13 mouse cellular contexts compared by ENCODE assay signal in the genomic region with DNA sequence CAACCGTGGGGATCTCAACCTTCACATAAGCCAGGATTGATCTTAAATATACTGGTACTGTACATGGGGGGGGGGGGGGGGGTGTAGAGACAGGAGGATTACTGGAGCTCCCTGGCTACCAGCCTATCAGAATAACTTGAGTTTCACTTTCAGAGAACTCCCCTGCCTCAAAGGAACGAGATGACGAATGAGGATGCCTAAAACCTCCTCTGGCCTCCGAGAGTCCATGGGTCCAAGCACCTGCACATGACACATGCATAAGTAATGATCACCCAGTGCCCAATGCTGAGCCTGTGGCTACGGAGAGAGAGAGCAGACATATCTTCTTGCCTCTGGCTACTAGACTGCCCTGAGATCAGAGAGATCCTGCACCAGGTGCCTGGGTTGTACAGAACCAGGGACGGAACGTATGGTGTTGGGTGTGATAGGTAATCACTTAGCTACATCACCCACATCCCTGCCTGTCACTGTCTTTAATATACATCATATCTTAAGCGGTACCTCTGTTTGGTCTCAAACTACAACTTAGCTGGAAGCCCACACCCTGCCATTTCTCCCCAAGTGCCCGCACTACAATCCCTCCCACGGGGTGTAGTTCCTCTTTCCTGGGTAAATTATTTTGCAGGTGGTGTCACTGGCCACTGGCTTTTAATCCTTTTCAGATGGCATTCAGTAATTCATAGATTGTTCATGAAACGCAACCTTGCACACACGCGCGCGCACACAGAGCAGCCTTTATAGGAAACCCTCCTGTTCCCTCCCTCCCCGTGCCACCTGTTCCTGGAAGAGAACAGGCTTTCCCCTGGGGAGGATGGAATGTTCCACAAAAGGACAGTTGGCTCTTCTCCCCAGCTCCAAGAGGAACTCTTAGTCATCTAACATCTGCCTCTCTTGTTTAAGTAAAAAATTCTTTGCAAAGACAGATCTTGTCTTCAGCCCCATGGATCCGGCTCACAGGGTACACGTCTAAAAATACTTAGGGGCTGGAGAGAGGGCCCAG.
A peak's percentile ranks its signal among the peaks of the same experiment; 100 is the strongest.
DNase-seq lines count a peak whose midpoint lies in the region.
"Had no signal": no experiment of that assay in that cellular context is flagged by ENCODE, and none has a peak within 500 bp of the region (broad histone marks: within the 10 kb centered on the region; RNA-seq: fewer than 3 reads in every experiment).

No protein-coding gene starts in this region.

- DNase-seq in frontal cortex, postnatal 36 days (ENCODE audit: low spot score in 2 of 2), result peak; percentile 50 to 61
- no peak for DNase-seq in frontal cortex, postnatal 10 days (ENCODE audit: low spot score in 2 of 2)
- peak; percentile 80 for DNase-seq in right cerebral cortex, adult 18-20 months
- DNase-seq in right cerebral cortex, postnatal 14 days, result no peak
- DNase-seq in cerebellum, postnatal 25 days, result peak; percentile 54 to 69
- peak; percentile 51 to 55 for DNase-seq in right cerebral cortex, postnatal 36 days (ENCODE audit: low spot score in 2 of 2)
- DNase-seq in urinary bladder, postnatal 36 days (ENCODE audit: low spot score in 2 of 2), result no peak
- DNase-seq in T-cell, adult 2 months (ENCODE audit: low spot score), result no peak
- DNase-seq: heart, postnatal 14 days; kidney, adult 18-20 months; kidney, postnatal 4 days; lung, adult 18-20 months; midbrain, embryonic 14.5 days had no signal

Comparison
In these comparisons a context has a peak if more than half of its experiments do, and no peak if none do; other contexts are left out.
1. DNase-seq: peak in frontal cortex, postnatal 36 days (2 of 2), right cerebral cortex, adult 18-20 months (single experiment), cerebellum, postnatal 25 days (2 of 2) and right cerebral cortex, postnatal 36 days (2 of 2); none in frontal cortex, postnatal 10 days (0 of 2), right cerebral cortex, postnatal 14 days (single experiment), urinary bladder, postnatal 36 days (0 of 2) and T-cell, adult 2 months (single experiment).